Mouse (Mus musculus) embryonic facial prominence, embryonic 15.5 days (tissue): Measurements from ENCODE around the gene Kitl. TPM values are rescaled to one million over a fixed set of nuclear protein-coding genes. Genes with fewer than 3 reads are reported as not detected.

Experiments
- ATAC-seq: fragments of 200-750 bp; cut with Nextera tagmentation; 2 replicates; pipeline ENCODE4 v1.8.0; 2017; ENCODE audit warnings: low read depth, moderate TSS enrichment; ENCODE audit not compliant: insufficient number of reproducible peaks, low FRiP score, low TSS enrichment
- H3K27ac ChIP-seq: fragments of 300-500 bp; sonication (generic); replicated peaks from 2 replicates; pipeline ENCODE4 v1.5.1; 2015; ENCODE audit warnings: mild to moderate bottlenecking, inconsistent platforms
- H3K27me3 ChIP-seq: fragments of 300-500 bp; sonication (generic); 2 replicates; pipeline ENCODE4 v1.6.1; 2015; ENCODE audit warnings: inconsistent platforms
- H3K36me3 ChIP-seq: fragments of 300-500 bp; sonication (generic); 2 replicates; pipeline ENCODE4 v1.6.1; 2015; ENCODE audit warnings: mild to moderate bottlenecking, inconsistent platforms
- H3K4me1 ChIP-seq: fragments of 300-500 bp; sonication (generic); 2 replicates; pipeline ENCODE4 v1.6.1; 2015; ENCODE audit warnings: inconsistent platforms
- H3K4me2 ChIP-seq: fragments of 300-500 bp; sonication (generic); replicated peaks from 2 replicates; pipeline ENCODE4 v1.6.1; 2015; ENCODE audit warnings: mild to moderate bottlenecking, inconsistent platforms
- H3K4me3 ChIP-seq: fragments of 300-500 bp; sonication (generic); replicated peaks from 2 replicates; pipeline ENCODE4 v1.5.1; 2015; ENCODE audit warnings: mild to moderate bottlenecking, inconsistent platforms
- H3K9ac ChIP-seq: fragments of 300-500 bp; sonication (generic); 2 replicates; pipeline ENCODE4 v1.6.1; 2015; ENCODE audit warnings: inconsistent platforms
- H3K9me3 ChIP-seq: fragments of 300-500 bp; sonication (generic); replicated peaks from 2 replicates; pipeline ENCODE4 v1.6.1; 2016; ENCODE audit warnings: inconsistent platforms
- WGBS: fragments of 180-500 bp; shearing (Covaris S2); methylation state at CpG from one replicate; pipeline ENCODE4 v1.1.7; 2015; 5-methylcytosine and 5-hydroxymethylcytosine counted together
- polyA plus RNA-seq: library from polyadenylated mRNA; unstranded; fragments of >200 nt; fragmentation: Nextera tagmentation; extraction: Ambion mirVana; gene quantifications from 2 replicates; pipeline ENCODE4 v1.2.1, GENCODE M21; 2015

Kitl gene
- polyA plus RNA-seq, 1 experiment from 2014 or later: 23.2 TPM

DNA sequence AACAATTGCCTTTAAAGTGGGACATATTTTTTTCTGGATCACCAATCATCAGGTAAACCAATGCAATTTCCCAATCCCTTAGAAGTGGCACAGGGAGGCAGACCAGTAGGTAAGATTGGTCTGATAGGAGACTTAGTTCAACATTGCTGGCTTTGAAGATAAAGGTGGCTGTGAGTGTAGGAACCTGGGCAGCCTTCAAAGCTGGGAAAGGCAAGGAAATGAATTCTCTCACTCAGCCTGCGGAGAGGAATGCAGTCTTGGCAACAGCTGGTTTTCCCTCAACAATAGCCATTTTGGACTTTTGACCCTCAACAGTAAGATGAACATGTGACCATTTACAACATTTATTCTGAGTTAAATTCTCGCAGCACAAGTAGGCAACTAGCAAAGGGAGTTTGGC, 1.3 kb upstream of the Kitl start:
- H3K9me3 ChIP-seq: no peaks in the 10 kb centered on the region
- WGBS: 51% methylated on average over 2 of the region's 2 CpGs
- H3K36me3 ChIP-seq: no peaks in the 10 kb centered on the region
- no peak overlapping the region for H3K4me3 ChIP-seq
- peaks cover 17% of the 10 kb centered on the region for H3K27me3 ChIP-seq
- H3K4me2 ChIP-seq: no peak overlapping the region
- no peak overlapping the region for H3K9ac ChIP-seq
- H3K27ac ChIP-seq: no peak overlapping the region
- no peak for ATAC-seq
- peaks cover 18% of the 10 kb centered on the region for H3K4me1 ChIP-seq

- peak overlapping the region; percentile 76 for H3K4me3 ChIP-seq
These were observed 888 bp downstream of the Kitl start for GRCm38 (mm10) chr10:100016326-100016709.

GRCm38 (mm10) chr10:100016941-100017770, 1.7 kb downstream of the Kitl start:
- peak overlapping the region; percentile 94 for H3K4me2 ChIP-seq
- no peaks in the 10 kb centered on the region for H3K36me3 ChIP-seq
- H3K9ac ChIP-seq: no peak overlapping the region
- H3K4me3 ChIP-seq: peak overlapping the region; percentile 76
- peaks cover 17% of the 10 kb centered on the region for H3K27me3 ChIP-seq
- 15% methylated on average over 13 of the region's 13 CpGs for WGBS
- no peak overlapping the region for H3K27ac ChIP-seq
- no peaks in the 10 kb centered on the region for H3K9me3 ChIP-seq
- peaks cover 26% of the 10 kb centered on the region for H3K4me1 ChIP-seq
- no peak for ATAC-seq

More at GRCm38 (mm10) chr10:100016326-100016709, 888 bp downstream of the Kitl start:
- H3K4me2 ChIP-seq: peak overlapping the region; percentile 94
- peak; percentile 70 for ATAC-seq
- H3K9me3 ChIP-seq: no peaks in the 10 kb centered on the region
- 0% methylated on average over 28 of the region's 28 CpGs for WGBS
- peaks cover 26% of the 10 kb centered on the region for H3K4me1 ChIP-seq
- peak overlapping the region; percentile 54 for H3K9ac ChIP-seq
- H3K27ac ChIP-seq: peak overlapping the region; percentile 82
- peaks cover 17% of the 10 kb centered on the region for H3K27me3 ChIP-seq
- no peaks in the 10 kb centered on the region for H3K36me3 ChIP-seq

DNA sequence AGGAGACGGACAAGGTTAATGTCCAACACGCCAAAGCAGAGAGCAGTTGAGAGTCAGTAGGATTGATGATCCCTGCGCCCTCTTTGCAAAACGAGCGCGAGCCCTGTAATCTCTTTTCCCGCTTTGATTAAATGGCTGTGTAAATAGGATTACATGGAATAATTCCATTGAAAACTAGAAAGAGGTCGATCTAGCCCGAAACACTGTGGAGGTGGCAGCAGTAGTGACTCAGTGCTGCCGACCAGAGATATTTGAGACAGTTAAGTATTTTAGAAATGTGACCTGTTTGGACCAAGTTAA, 2.3 kb downstream of the Kitl start:
- H3K9ac ChIP-seq: no peak overlapping the region
- peak overlapping the region; percentile 76 for H3K4me3 ChIP-seq
- no peaks in the 10 kb centered on the region for H3K9me3 ChIP-seq
- no peaks in the 10 kb centered on the region for H3K36me3 ChIP-seq
- peak overlapping the region; percentile 94 for H3K4me2 ChIP-seq
- H3K27ac ChIP-seq: no peak overlapping the region
- peaks cover 17% of the 10 kb centered on the region for H3K27me3 ChIP-seq
- peaks cover 26% of the 10 kb centered on the region for H3K4me1 ChIP-seq
- 10% methylated on average over 10 of the region's 10 CpGs for WGBS
- ATAC-seq: no peak

GRCm38 (mm10) chr10:100018493-100018892, 3.1 kb downstream of the Kitl start:
- peaks cover 26% of the 10 kb centered on the region for H3K4me1 ChIP-seq
- H3K27ac ChIP-seq: no peak overlapping the region
- H3K36me3 ChIP-seq: no peaks in the 10 kb centered on the region
- ATAC-seq: no peak
- H3K4me2 ChIP-seq: no peak overlapping the region
- no peak overlapping the region for H3K9ac ChIP-seq
- peaks cover 17% of the 10 kb centered on the region for H3K27me3 ChIP-seq
- no peaks in the 10 kb centered on the region for H3K9me3 ChIP-seq
- H3K4me3 ChIP-seq: no peak overlapping the region
- WGBS: 35% methylated on average over 5 of the region's 5 CpGs

DNA sequence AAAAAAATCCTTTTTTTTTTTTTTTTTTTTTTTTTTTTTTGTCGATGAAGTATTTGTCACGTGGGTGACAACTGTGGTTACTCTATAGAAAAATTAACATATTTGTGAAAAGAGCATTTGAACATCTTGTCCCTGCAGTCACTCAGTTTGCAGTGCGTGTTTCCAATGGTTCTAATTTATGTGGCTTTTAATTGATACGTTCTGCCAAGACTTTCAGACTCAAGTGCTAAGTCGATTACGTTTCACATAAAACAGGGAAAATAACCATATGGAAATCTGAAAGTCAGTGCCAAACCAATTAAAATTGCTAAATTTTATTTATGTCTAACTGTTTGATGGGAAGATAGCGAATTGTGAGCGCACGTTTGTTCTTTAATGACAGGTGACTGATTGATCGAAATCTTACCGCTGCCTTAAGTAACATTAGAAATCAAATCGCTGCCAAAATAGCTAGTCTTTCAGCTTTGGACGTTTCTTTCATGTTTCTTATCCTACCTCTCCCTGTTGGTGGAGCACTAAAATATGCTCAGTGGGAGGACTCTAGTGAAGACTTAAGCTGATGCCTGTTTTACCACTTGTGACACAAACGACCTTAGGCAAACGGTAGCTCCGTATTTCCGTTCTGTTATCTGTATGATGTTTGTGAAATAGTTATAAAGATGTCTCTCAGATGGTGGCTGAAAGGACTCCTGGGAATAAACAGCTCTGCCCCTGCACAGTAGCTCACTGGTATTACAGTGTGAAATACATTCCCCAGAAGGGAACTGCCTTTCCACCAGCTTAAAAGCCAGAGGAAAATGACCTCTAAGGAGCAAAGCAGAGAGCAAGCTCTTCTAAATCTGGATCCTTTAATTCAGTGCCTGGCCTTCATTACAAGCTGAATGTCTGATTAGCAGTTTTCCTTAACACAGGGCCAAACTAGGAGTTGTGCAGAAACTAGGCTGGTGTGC, 4.1 kb downstream of the Kitl start:
- ATAC-seq: no peak
- Histone ChIP-seq H3K27ac (no peak overlapping the region), H3K4me3 (no peak overlapping the region), H3K9me3 (no peaks in the 10 kb centered on the region), H3K36me3 (no peaks in the 10 kb centered on the region), H3K4me2 (no peak overlapping the region), H3K9ac (no peak overlapping the region), H3K27me3 (peaks cover 12% of the 10 kb centered on the region; the same call in 1 of the 2 replicates), H3K4me1 (peaks cover 26% of the 10 kb centered on the region)
- 41% methylated on average over 17 of the region's 17 CpGs for WGBS

DNA sequence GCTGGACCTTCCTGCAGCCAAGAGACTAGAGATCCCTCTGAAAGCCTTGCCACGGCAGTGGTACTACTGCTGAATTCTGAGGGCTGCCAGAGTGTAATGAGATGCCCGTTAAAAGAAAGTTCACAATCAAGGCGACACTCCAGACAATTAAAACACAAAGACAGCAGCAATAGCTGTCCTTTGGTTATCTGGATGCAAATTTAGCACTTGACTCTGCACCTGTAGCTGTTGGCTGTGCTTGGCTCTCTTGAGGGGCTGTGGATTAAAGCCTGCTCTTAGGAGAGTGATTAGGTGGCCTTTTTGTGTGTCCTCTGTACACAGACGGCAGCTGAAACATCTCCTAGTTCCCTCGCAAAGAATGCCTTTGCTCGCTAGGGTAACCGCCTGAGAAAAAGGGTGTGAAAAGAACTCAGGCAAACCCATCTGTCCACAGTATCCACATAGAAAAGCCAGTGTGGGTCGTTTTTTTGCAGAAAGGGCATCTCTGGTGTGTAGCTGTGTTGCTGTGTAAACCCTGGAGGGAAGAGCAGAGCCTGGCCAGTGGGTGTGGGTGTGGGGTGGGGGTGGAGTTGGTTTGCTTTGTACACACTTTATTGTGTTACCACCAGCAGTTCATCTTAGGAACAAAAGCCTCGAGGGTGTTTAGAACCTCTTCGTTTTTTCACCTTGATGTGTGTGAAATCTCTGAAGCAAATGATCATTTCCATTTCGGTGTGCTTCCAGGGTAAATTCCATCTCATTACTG, 6.8 kb downstream of the Kitl start:
- Histone ChIP-seq H3K4me1 (peaks cover 22% of the 10 kb centered on the region), H3K27ac (no peak overlapping the region), H3K9me3 (no peaks in the 10 kb centered on the region), H3K36me3 (no peaks in the 10 kb centered on the region), H3K4me2 (no peak overlapping the region), H3K4me3 (no peak overlapping the region), H3K27me3 (peaks cover 8% of the 10 kb centered on the region; the same call in 1 of the 2 replicates), H3K9ac (no peak overlapping the region)
- no peak for ATAC-seq
- WGBS: 58% methylated on average over 11 of the region's 11 CpGs

- WGBS: 67% methylated on average over 1 of the region's 1 CpGs
- ATAC-seq: no peak
- H3K27ac ChIP-seq: no peak overlapping the region
These were observed 7.3 kb downstream of the Kitl start for GRCm38 (mm10) chr10:100022835-100023093.

GRCm38 (mm10) chr10:100025665-100026064, 10.2 kb downstream of the Kitl start:
- Histone ChIP-seq H3K4me2 (no peak overlapping the region), H3K4me1 (peaks cover 2% of the 10 kb centered on the region; the same call in 1 of the 2 replicates), H3K9ac (no peak overlapping the region), H3K4me3 (no peak overlapping the region), H3K9me3 (no peaks in the 10 kb centered on the region), H3K27me3 (no peaks in the 10 kb centered on the region), H3K36me3 (no peaks in the 10 kb centered on the region), H3K27ac (no peak overlapping the region)
- ATAC-seq: no peak
- 24% methylated on average over 8 of the region's 8 CpGs for WGBS

More at GRCm38 (mm10) chr10:100022835-100023093, 7.3 kb downstream of the Kitl start:
- Histone ChIP-seq H3K27me3 (peaks cover 4% of the 10 kb centered on the region; the same call in 1 of the 2 replicates), H3K9me3 (no peaks in the 10 kb centered on the region), H3K4me3 (no peak overlapping the region), H3K9ac (no peak overlapping the region), H3K4me1 (peaks cover 17% of the 10 kb centered on the region), H3K36me3 (no peaks in the 10 kb centered on the region), H3K4me2 (no peak overlapping the region)

DNA sequence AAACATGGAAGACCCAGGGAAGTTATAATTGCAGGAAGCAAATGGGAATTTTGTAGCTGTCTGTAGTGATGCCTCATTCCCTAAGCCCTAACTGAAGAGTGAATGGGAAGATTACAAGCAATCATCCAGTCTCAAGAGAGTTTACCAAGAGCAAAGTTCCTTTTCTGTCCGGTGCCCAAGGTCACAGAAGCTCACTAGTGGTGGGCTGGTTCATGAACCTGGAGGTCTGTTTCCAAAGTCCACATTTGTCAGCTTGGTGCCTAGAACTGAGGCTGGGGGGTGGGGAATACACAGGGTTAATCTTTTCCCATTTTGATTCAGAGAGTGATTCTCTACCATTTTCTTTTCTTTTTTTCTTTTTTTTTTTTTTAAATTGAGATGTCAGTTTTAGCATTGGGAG, 11.3 kb downstream of the Kitl start:
- no peaks in the 10 kb centered on the region for H3K27me3 ChIP-seq
- H3K4me2 ChIP-seq: no peak overlapping the region
- H3K4me1 ChIP-seq: peaks cover 13% of the 10 kb centered on the region
- no peak overlapping the region for H3K27ac ChIP-seq
- 59% methylated on average over 1 of the region's 1 CpGs for WGBS
- H3K9ac ChIP-seq: no peak overlapping the region
- no peak overlapping the region for H3K4me3 ChIP-seq
- H3K9me3 ChIP-seq: no peaks in the 10 kb centered on the region
- ATAC-seq: no peak
- H3K36me3 ChIP-seq: no peaks in the 10 kb centered on the region

- WGBS: 59% methylated on average over 5 of the region's 5 CpGs
- H3K4me2 ChIP-seq: no peak overlapping the region
- no peak for ATAC-seq
- no peaks in the 10 kb centered on the region for H3K27me3 ChIP-seq
- H3K36me3 ChIP-seq: no peaks in the 10 kb centered on the region
- H3K4me3 ChIP-seq: no peak overlapping the region
- H3K27ac ChIP-seq: no peak overlapping the region
- no peaks in the 10 kb centered on the region for H3K9me3 ChIP-seq
- H3K4me1 ChIP-seq: peaks cover 13% of the 10 kb centered on the region
- no peak overlapping the region for H3K9ac ChIP-seq
These were observed 15.0 kb downstream of the Kitl start for GRCm38 (mm10) chr10:100030385-100030784.
